Mouse (Mus musculus): ENCODE data around the gene 9330161L09Rik. TPM values are rescaled to one million over a fixed set of nuclear protein-coding genes. Genes with fewer than 3 reads are reported as not detected.

9330161L09Rik gene
- polyA plus RNA-seq, 1 experiment from 2014 or later, result 0.36 TPM

DNA sequence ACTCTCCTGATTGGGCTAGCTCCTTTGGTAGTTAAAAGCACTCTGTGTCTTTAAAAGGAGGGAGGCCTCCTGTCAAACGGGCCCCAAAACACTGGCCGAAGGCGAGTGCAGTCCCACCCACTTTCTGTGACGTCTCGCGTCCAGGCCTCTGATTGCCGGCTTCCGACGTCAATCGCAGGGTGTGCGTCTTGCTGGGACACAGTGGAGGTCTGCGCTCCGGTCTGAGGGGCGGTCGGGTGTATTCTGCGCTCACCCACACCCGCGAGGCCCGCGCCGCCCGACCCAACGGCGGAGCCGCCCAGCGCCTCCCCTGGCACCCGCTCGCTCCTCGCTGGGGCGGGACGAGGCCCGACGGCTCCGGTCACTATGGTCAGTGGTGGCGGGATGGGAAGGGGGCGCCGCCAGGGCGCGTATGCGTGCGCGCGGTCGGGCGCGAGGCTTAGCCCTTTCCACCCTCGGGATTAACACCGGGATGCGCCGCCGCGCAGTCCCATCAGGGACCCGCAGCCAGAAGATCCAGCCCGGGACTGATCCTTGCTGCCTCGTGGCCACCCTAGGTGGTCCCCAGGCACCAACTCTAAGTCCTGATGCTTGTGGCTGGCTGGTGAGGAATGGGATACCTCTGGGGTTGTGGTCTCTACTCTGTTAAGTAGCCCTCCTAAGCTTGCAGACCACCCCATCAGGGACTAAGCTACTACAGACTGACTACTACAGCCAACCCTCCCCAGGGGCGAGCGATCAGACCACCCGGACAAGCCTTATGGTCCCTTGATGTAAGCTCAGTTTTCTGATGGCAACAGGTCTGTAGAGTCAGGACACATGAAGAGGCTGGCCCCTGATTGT, 18.9 kb downstream of the 9330161L09Rik start, which contains the start of gene Otub2:
Gene Otub2 (plus strand): TSS at position 178 of the 843 bp plus-strand sequence.
- H3K4me1 ChIP-seq, result peaks cover 21% of the 10 kb centered on the region
- H3K9me3 ChIP-seq (replicated peaks), result no peaks in the 10 kb centered on the region
- H3K9ac ChIP-seq (replicated peaks), result peak within 1 kb of the TSS; percentile 92
- H3K36me3 ChIP-seq, result no peaks in the 10 kb centered on the region
- H3K4me2 ChIP-seq, result peak within 1 kb of the TSS; percentile 82
- WGBS, result under 1% methylated on average over 57 of the region's 58 CpGs
- no peaks in the 10 kb centered on the region for H3K27me3 ChIP-seq (replicated peaks)
- H3K4me3 ChIP-seq (replicated peaks), result peak within 1 kb of the TSS; percentile 76
- peak; percentile 99 for ATAC-seq (ENCODE audit: low FRiP score)
- H3K27ac ChIP-seq (replicated peaks), result peak within 1 kb of the TSS; percentile 80

DNA sequence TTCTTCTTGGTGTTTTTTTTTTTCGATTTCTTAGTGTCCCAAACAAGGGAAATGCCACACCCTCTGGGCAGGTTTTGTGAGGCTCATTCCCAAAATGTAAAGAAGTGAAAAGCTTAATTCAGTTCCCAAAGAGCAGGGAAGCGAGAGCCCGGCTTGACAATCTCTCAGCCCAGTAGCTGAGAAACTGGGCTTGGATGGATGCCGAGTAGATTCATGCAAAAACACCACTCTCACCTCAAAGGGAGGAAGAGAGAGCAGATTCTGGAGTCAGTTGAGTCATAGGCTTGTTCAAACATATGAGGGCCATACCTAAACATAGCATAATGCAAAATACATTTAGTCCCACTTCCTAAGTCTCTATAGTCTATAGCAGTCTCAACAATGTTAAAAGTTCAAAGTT, 27.4 kb downstream of the 9330161L09Rik start:
- Histone ChIP-seq H3K9me3 (replicated peaks) (no peaks in the 10 kb centered on the region), H3K36me3 (no peaks in the 10 kb centered on the region), H3K4me1 (no peaks in the 10 kb centered on the region), H3K4me3 (replicated peaks) (no peak overlapping the region), H3K27me3 (replicated peaks) (no peaks in the 10 kb centered on the region), H3K9ac (replicated peaks) (no peak overlapping the region), H3K27ac (replicated peaks) (no peak overlapping the region), H3K4me2 (no peak overlapping the region)
- no peak for ATAC-seq (ENCODE audit: low FRiP score)
- 84% methylated on average over 4 of the region's 4 CpGs for WGBS

DNA sequence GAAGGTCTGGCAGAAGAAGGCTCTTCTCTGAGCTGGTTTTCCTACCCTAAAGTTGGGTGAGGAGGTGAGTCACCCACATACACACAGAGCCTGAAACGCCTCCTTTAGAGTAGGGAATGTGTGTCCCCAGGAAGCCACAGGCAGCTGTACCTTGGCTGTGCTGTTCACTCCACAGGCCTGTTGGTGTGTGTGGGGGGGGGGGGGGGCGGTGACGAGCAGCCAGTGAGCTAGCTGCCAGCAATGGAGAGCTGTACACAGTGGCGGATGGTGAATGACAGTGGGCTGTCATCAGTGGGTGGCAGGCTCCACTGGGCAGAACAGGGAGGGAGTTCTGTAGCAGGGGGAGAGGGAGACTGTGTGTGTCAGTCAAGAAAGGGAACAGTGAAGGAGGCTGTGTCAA, 30.8 kb downstream of the 9330161L09Rik start:
- no peak overlapping the region for H3K9ac ChIP-seq (replicated peaks)
- no peaks in the 10 kb centered on the region for H3K9me3 ChIP-seq (replicated peaks)
- no peak overlapping the region for H3K27ac ChIP-seq (replicated peaks)
- no peak overlapping the region for H3K4me2 ChIP-seq
- H3K36me3 ChIP-seq, result no peaks in the 10 kb centered on the region
- 58% methylated on average over 4 of the region's 4 CpGs for WGBS
- no peaks in the 10 kb centered on the region for H3K4me1 ChIP-seq
- ATAC-seq (ENCODE audit: low FRiP score), result no peak
- no peaks in the 10 kb centered on the region for H3K27me3 ChIP-seq (replicated peaks)
- H3K4me3 ChIP-seq (replicated peaks), result no peak overlapping the region

DNA sequence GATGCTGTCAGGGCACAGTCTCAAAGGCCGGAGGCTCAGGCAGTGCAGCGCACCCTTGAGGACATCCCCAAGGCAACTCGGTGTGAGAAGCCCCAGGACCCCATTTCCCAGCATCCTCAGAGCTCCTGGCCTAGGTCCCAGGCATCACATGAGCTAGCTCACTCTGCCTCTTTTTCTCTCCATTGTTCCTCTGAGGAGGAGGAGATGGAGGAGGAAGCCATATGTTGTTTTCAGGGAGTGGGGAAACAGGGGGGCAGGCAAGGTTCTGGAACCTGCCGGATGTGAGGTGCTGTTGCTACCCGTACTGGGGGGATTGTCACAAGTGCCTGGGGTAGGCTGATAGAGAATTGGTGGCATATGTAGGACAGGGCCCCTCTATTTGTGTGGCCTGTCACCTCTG, 31.5 kb downstream of the 9330161L09Rik start:
- Histone ChIP-seq H3K27me3 (replicated peaks) (no peaks in the 10 kb centered on the region), H3K9ac (replicated peaks) (no peak overlapping the region), H3K9me3 (replicated peaks) (no peaks in the 10 kb centered on the region), H3K27ac (replicated peaks) (no peak overlapping the region), H3K36me3 (no peaks in the 10 kb centered on the region), H3K4me1 (no peaks in the 10 kb centered on the region), H3K4me3 (replicated peaks) (no peak overlapping the region), H3K4me2 (no peak overlapping the region)
- WGBS, result 60% methylated on average over 5 of the region's 5 CpGs
- no peak for ATAC-seq (ENCODE audit: low FRiP score)

DNA sequence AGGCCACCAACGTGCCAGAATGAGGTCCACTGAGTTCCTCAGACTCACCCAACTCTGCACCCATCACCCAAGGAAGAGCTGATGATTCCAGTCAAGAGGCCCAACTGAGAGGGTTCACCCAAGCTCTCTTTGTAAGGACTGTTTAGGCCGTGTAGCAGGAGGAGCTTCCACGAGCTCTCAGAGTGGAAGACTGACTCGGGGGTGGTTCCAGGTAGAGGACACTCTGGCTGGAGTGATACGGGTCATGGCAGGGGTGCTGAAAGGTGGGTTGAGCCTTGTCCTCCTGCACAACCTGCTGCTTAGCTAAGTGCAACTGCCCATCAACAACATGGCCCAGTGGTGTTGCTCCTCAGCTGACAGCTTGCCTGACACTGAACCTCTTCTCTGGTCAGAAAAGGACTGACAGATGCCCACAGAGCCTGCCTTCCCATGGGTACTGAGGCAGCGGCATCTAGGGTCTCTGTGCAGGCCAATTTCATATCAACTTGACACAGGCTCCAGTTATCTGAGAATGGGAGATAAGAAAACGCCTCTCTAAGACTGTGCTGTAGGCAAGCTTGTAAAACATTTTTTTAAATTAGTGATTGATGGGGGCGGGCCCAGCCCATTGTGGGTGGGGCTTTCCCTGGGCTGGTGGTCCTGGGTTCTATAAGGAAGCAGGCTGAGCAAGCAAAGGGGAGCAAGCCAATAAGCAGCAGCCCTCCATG, 33.9 kb downstream of the 9330161L09Rik start:
- no peaks in the 10 kb centered on the region for H3K27me3 ChIP-seq (replicated peaks)
- WGBS, result 82% methylated on average over 8 of the region's 8 CpGs
- H3K27ac ChIP-seq (replicated peaks), result no peak overlapping the region
- no peak overlapping the region for H3K4me3 ChIP-seq (replicated peaks)
- no peak overlapping the region for H3K4me2 ChIP-seq
- H3K4me1 ChIP-seq, result no peaks in the 10 kb centered on the region
- no peaks in the 10 kb centered on the region for H3K36me3 ChIP-seq
- no peak overlapping the region for H3K9ac ChIP-seq (replicated peaks)
- no peaks in the 10 kb centered on the region for H3K9me3 ChIP-seq (replicated peaks)
- ATAC-seq (ENCODE audit: low FRiP score), result no peak

DNA sequence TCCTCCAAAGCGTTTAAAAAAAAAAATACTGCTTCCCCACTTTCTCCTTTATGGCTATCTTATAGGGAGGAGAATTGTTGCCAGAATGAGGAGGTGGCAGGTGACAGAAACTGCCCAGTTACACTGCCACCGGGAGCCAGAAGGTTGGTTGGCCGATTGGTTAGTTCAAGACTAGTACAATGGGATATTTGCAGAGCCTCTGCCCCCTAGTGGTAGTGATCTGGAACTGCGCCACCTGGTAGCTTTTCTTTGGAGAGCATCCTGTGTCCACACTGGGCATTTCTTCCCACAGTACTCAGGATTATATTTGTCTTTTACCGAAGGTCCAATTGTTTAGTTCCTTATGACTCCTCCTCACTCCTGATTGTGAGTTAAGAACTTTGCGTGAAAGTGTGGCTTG, 35.9 kb downstream of the 9330161L09Rik start:
- no peak overlapping the region for H3K9ac ChIP-seq (replicated peaks)
- H3K4me3 ChIP-seq (replicated peaks), result no peak overlapping the region
- H3K27me3 ChIP-seq (replicated peaks), result no peaks in the 10 kb centered on the region
- H3K4me1 ChIP-seq, result peaks cover 6% of the 10 kb centered on the region; the same call in 1 of the 2 replicates
- no peak overlapping the region for H3K27ac ChIP-seq (replicated peaks)
- WGBS, result 21% methylated on average over 6 of the region's 6 CpGs
- H3K9me3 ChIP-seq (replicated peaks), result no peaks in the 10 kb centered on the region
- ATAC-seq (ENCODE audit: low FRiP score), result no peak
- no peaks in the 10 kb centered on the region for H3K36me3 ChIP-seq
- H3K4me2 ChIP-seq, result no peak overlapping the region

DNA sequence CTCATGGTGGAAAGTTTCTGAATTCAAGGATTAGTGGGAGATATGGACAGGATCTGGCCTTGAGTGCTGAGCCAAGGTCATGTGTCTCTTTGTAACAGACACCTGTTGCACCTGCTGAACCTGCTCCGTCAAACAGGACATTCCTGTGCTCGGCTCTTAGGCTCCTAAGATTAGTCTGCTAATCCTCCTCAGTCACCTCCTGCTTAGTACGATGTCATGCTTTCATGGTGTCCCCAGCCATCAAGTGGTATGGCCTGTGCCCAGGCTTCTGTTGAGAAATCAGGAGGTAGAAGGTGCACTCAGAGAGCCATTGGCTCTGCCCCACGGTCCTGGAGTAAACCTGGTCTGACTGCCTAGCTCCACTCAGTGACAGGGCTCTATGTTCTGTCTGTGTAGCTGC, 36.8 kb downstream of the 9330161L09Rik start:
- no peak overlapping the region for H3K4me3 ChIP-seq (replicated peaks)
- no peaks in the 10 kb centered on the region for H3K36me3 ChIP-seq
- no peak overlapping the region for H3K4me2 ChIP-seq
- WGBS, result 84% methylated on average over 4 of the region's 4 CpGs
- H3K27me3 ChIP-seq (replicated peaks), result no peaks in the 10 kb centered on the region
- no peak overlapping the region for H3K27ac ChIP-seq (replicated peaks)
- H3K9ac ChIP-seq (replicated peaks), result no peak overlapping the region
- no peak for ATAC-seq (ENCODE audit: low FRiP score)
- H3K4me1 ChIP-seq, result peaks cover 6% of the 10 kb centered on the region; the same call in 1 of the 2 replicates
- H3K9me3 ChIP-seq (replicated peaks), result no peaks in the 10 kb centered on the region

DNA sequence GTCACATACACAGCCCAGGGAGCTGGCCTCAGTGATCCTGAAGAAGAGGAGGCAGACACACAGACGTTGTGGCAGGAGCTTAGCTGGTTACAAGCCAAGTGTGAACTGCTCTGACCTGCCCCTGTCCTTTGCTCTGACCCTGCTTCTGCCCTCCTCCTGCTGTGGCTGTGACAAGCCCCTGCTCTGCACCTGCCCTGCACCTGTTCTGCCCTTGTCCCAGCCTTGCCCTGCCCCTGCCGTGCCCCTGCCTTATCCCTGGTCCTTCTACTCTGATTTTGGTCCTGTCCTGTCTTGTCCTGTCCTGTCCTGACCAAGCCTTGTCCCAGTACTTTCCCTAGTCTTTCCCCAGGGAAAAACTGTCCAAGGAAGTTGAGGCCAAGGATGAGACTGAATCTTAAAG, 38.8 kb downstream of the 9330161L09Rik start:
- Histone ChIP-seq H3K27ac (replicated peaks) (no peak overlapping the region), H3K27me3 (replicated peaks) (no peaks in the 10 kb centered on the region), H3K4me3 (replicated peaks) (no peak overlapping the region), H3K9ac (replicated peaks) (no peak overlapping the region), H3K36me3 (no peaks in the 10 kb centered on the region), H3K9me3 (replicated peaks) (no peaks in the 10 kb centered on the region), H3K4me1 (peaks cover 6% of the 10 kb centered on the region; the same call in 1 of the 2 replicates), H3K4me2 (no peak overlapping the region)
- 65% methylated on average over 2 of the region's 2 CpGs for WGBS
- ATAC-seq (ENCODE audit: low FRiP score), result no peak

DNA sequence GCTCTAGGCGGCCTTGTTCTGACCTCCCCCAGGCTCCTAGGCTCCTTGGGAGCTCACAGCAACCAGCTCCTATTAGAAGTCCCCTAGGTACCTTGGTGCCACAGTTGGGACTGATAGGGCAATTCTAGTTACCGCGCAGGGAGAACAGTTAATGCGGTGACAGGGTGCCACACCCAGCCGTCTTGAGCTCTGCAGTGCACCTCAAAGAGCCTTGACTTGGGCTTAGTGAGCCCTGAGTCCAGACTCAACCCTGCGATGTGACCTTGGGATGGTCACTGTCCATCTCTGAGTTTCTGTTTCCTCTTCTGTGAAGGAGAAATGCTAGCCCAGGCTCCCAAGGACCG, 39.3 kb downstream of the 9330161L09Rik start:
- Histone ChIP-seq H3K27ac (replicated peaks) (no peak overlapping the region), H3K9me3 (replicated peaks) (no peaks in the 10 kb centered on the region), H3K4me2 (peak overlapping the region; percentile 26; the same call in 1 of the 2 replicates), H3K36me3 (no peaks in the 10 kb centered on the region), H3K4me1 (peaks cover 6% of the 10 kb centered on the region; the same call in 1 of the 2 replicates), H3K27me3 (replicated peaks) (no peaks in the 10 kb centered on the region), H3K4me3 (replicated peaks) (no peak overlapping the region), H3K9ac (replicated peaks) (no peak overlapping the region)
- peak; percentile 6; the same call in 1 of the 2 replicates for ATAC-seq (ENCODE audit: low FRiP score)
- WGBS, result 84% methylated on average over 7 of the region's 7 CpGs

DNA sequence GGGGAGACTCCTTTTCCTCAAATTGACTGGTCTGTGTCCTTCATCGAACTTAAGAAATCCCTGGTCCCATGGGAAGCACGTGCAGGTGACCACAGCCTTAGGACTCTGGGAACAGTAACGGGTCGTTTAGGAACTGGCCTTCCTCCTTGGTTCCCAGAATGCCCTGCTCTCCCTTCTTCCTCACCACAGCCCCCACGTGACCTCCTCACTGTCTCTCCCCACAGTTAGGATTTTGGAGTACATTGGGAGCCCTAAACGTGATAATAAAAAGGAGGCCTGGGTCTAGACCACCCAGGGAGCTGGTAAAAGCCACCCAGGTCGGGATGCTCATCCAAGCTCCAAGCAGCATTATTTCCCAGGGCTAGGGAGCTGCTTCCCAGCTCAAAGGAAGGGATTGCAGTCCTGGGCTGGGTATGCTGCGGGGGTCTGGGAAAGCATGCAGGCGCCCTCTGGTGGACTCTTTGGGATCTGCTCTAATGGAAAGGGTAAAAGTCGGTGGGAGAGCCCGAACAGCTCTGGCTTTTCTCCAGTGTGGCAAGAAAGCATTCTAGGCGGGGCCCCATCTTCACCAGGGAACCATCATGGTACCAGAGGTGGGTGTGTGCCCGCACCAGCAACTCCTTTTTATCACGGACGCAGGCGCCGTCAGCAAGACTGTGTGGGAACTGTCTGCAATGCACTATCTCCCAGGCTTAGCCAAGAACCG, 39.8 kb downstream of the 9330161L09Rik start:
- Histone ChIP-seq H3K9ac (replicated peaks) (no peak overlapping the region), H3K4me2 (peak overlapping the region; percentile 26), H3K9me3 (replicated peaks) (no peaks in the 10 kb centered on the region), H3K4me3 (replicated peaks) (no peak overlapping the region), H3K4me1 (peaks cover 6% of the 10 kb centered on the region; the same call in 1 of the 2 replicates), H3K36me3 (no peaks in the 10 kb centered on the region), H3K27ac (replicated peaks) (no peak overlapping the region), H3K27me3 (replicated peaks) (no peaks in the 10 kb centered on the region)
- peak; percentile 85 for ATAC-seq (ENCODE audit: low FRiP score)
- whole genome bisulfite sequencing, result 20% methylated on average over 18 of the region's 18 CpGs

DNA sequence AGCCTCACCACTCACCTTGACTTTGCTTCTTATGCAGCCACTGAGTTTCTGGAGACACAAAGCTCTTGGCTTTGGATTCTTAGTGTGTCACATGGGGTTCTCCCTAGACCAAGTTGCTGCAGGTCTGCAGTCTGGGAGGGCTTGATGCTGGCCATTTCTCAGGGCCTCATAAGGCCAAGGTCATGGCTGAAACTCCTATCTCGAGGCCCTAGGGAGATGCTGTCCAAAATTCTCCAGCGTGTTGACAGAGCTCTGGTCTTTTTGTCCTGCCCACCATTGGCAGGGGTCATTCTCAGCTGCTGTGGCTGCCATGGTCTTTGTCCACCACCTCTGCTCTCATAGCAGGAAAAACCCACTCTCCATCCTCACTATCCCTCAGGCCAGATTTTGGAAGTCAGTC, 40.4 kb downstream of the 9330161L09Rik start:
- H3K27ac ChIP-seq (replicated peaks), result no peak overlapping the region
- no peak overlapping the region for H3K4me3 ChIP-seq (replicated peaks)
- H3K4me1 ChIP-seq, result peaks cover 6% of the 10 kb centered on the region; the same call in 1 of the 2 replicates
- H3K27me3 ChIP-seq (replicated peaks), result no peaks in the 10 kb centered on the region
- no peaks in the 10 kb centered on the region for H3K9me3 ChIP-seq (replicated peaks)
- 82% methylated on average over 2 of the region's 2 CpGs for WGBS
- ATAC-seq (ENCODE audit: low FRiP score), result no peak
- H3K9ac ChIP-seq (replicated peaks), result no peak overlapping the region
- H3K4me2 ChIP-seq, result no peak overlapping the region
- no peaks in the 10 kb centered on the region for H3K36me3 ChIP-seq

All from neural tube, embryonic 15.5 days (tissue).